Mouse (Mus musculus) brain, embryonic 14.5 days (tissue): ENCODE measurements at regions not wholly inside any gene's neighbourhood (a gene's known extent, or its start where the extent isn't known, plus 50 kb on each side); places are given as distances from the start of the nearest gene placed in this dataset.

Source experiments
- CTCF ChIP-seq: fragments of 200-500 bp; IDR thresholded peaks from 2 replicates; pipeline ENCODE4 v1.5.1; 2012; ENCODE audit warnings: inconsistent platforms, mild to moderate bottlenecking, moderate library complexity, borderline replicate concordance; ENCODE audit not compliant: insufficient read depth, insufficient read length; ENCODE audit errors: extremely low read depth
- POLR2A ChIP-seq: fragments of 200-500 bp; IDR thresholded peaks from 2 replicates; pipeline ENCODE4 v1.6.1; 2012; ENCODE audit warnings: mild to moderate bottlenecking, inconsistent platforms, borderline replicate concordance; ENCODE audit not compliant: poor library complexity, insufficient read depth, insufficient read length, severe bottlenecking; ENCODE audit errors: extremely low read depth

- TF ChIP-seq CTCF = no peak
- TF ChIP-seq POLR2A = no peak
Measured at GRCm38 (mm10) chr4:40051848-40052247, 91.0 kb upstream of the Aco1 start.
